Mouse (Mus musculus) liver, embryonic 14.5 days (tissue): Measurements from ENCODE around the gene Kcnk13.

Experiments
- CTCF ChIP-seq: IDR thresholded peaks from 2 replicates; pipeline ENCODE4 v1.5.1; 2016; ENCODE audit warnings: antibody characterized with exemption, low read depth, control low read depth
- EP300 ChIP-seq: IDR thresholded peaks from 2 replicates; pipeline ENCODE4 v1.6.1; 2016; ENCODE audit warnings: antibody characterized with exemption, low read depth

DNA sequence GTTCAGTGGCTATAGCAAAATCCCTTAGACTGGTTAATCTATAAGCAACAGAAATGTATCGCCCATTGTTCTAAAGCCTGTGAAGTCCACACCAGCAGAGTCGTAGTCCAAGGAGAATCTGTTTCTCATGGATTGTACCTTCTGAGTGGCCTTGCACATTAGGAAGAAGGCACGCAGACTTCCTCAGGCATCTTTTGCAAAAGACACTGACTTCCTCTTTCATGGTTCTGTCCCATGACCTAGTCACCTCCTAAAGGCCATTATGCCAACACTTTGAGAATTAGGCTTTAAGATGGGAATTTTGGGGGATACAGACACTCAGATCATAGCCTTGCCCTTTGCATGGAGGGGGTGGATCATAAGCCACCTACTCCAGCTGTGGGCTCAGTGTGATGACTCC, 48.5 kb downstream of the Kcnk13 start:
- no peak for TF ChIP-seq CTCF
- no peak for TF ChIP-seq EP300
